Mouse (Mus musculus): Measurements from ENCODE around the gene C3ar1.

DNA sequence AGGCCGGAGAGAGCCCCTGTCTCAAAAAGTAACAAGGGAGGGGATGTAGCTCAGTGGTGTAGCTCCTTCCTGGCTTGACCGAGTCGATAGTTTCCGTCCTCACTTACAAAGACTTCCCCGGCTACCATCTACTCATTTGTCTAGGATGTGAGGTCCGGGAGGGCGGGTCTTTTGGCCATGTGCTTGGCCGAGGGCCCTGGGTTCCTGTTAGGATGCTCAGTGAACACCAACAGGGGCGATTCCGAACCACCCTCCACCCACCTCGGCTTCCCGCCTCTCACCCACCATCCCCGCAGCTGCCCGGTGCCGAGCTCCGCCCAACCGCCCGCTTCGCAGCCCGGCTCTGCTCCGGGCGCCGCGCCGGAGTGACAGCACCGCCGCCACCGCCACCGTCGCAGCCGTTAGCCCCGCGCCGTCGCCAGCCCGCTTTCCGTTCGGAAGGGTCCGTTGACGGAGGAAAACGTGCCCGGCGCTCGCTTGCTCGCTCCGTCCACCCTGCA is 54.6 kb downstream of the C3ar1 start, which contains the start of gene Slc2a3:
- TF ChIP-seq CTCF (IDR thresholded peaks at IDR 0.05; ENCODE audit: low read depth, low read length) = no peak
- no peak for TF ChIP-seq POLR2A (IDR thresholded peaks at IDR 0.05; ENCODE audit: borderline replicate concordance, low read depth, low read length)

All from bone marrow macrophage, adult 2 months (primary cell).